In genomic region chr19:4666815-4667214, GRCm38 (mm10) we compare ENCODE assay signal across 1 mouse cellular context.
TF ChIP-seq lines count a peak whose summit lies in the region.

No protein-coding gene starts in this region.

TF ChIP-seq in CH12.LX, 34 proteins besides CTCF, POLR2A, EP300 and RAD21 (continued from another document):
- TF ChIP-seq JUND (conservative IDR thresholded peaks at IDR 0.05; ENCODE audit: low read depth, low read length) = no peak
